Mouse (Mus musculus) thymus, adult 2 months (tissue): ENCODE data around the gene Rps11.

Experiments
- CTCF ChIP-seq: fragments of 200-500 bp; IDR thresholded peaks from 2 replicates; pipeline ENCODE4 v1.5.1; 2012; ENCODE audit warnings: mild to moderate bottlenecking, control low read depth, low read length, moderate library complexity, borderline replicate concordance; ENCODE audit not compliant: control insufficient read depth, poor library complexity, insufficient read depth; ENCODE audit errors: extremely low read depth
- POLR2A ChIP-seq: fragments of 200-500 bp; IDR thresholded peaks from 2 replicates; pipeline ENCODE4 v1.6.1; 2012; ENCODE audit warnings: mild to moderate bottlenecking, low read length, control low read depth, moderate library complexity; ENCODE audit not compliant: control insufficient read depth, poor library complexity, insufficient read depth; ENCODE audit errors: extremely low read depth

DNA sequence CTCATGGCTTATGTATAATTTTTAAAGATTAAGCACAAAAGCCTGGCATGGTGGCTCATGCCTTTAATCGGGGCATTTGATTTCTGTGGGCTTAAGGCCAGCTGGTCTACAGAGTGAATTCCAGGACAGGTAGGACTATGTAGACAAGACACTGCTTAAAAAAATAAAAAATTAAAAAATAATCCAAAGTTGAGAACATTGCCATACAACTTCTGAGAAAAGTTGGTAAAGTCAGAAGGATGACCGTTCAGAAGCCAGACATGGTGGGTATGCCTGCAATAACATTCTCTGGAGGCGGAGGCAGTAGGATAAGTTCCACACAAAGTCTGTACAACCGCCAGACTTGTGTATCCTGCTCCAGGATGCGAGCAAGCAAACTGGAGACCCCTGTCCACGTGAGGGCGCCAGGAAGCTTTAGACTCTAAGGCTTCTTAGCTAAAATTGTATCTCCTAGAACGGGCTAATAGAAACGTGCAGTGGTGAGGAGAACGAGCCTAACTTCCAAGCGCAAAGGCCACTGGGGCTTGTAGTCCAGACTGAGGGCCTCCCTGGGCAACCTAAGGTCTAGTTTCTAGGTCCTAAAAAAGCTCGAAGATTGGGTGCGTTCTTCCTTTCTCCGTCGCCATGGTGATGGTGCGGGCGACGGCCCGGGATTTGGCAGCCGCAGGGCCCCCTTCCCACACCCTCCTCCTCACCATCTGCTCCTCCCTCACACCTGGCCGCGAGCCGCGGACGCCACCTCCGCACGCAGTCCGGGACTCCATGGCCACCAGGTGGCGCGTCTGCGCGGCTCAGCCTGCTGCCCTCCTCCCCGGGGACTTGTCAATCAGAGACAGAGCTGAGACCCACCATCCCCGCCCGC, 37.6 kb upstream of the Rps11 start:
- no peak for TF ChIP-seq POLR2A
- TF ChIP-seq CTCF, result peak; percentile 98
